Mouse (Mus musculus): Measurements from ENCODE around the gene F7. TPM values are rescaled to one million over a fixed set of nuclear protein-coding genes. Genes with fewer than 3 reads are reported as not detected.

Gene F7
- polyA plus RNA-seq (2012; rRNA removed) = 0.23 and 0.32 TPM in 2 replicates

GRCm38 (mm10) chr8:13025487-13026224, at the start of gene F7:
TSS of gene F7 (plus strand) at chr8:13026034.

GRCm38 (mm10) chr8:13037015-13037414, 11.2 kb downstream of the F7 start, which contains the start of gene F10:
TSS of gene F10 (plus strand) at chr8:13037308.

GRCm38 (mm10) chr8:13060441-13061150, 34.8 kb downstream of the F7 start, which contains the start of gene Proz:
TSS of gene Proz (plus strand) at chr8:13060914.

Other genes with a start within 250 kb of the F7 start
- gene Mcf2l, start 152.2 kb upstream of the F7 start, polyA plus RNA-seq (2012; rRNA removed) = 151 and 170 TPM in 2 replicates
- gene F10, start 11.3 kb downstream of the F7 start, polyA plus RNA-seq (2012; rRNA removed) = 0.12 and 0.19 TPM in 2 replicates
- gene Proz, start 34.9 kb downstream of the F7 start, polyA plus RNA-seq (2012; rRNA removed) = 0.17 and 0.28 TPM in 2 replicates
- gene Pcid2, start 79.4 kb downstream of the F7 start, polyA plus RNA-seq (2012; rRNA removed) = 32.4 and 34.2 TPM in 2 replicates
- 53.4 and 60.0 TPM in 2 replicates for gene Cul4a, start 79.6 kb downstream of the F7 start, polyA plus RNA-seq (2012; rRNA removed)
- 300 and 305 TPM in 2 replicates for gene Lamp1, start 133.1 kb downstream of the F7 start, polyA plus RNA-seq (2012; rRNA removed)
- 13.8 and 16.2 TPM in 2 replicates for gene Grtp1, start 174.6 kb downstream of the F7 start, polyA plus RNA-seq (2012; rRNA removed)
- gene Adprhl1, start 228.1 kb downstream of the F7 start, polyA plus RNA-seq (2012; rRNA removed) = 0.19 and 1.1 TPM in 2 replicates